Mouse (Mus musculus) small intestine, adult 2 months (tissue): ENCODE measurements around the gene Kif24. TPM values are rescaled to one million over a fixed set of nuclear protein-coding genes. Genes with fewer than 3 reads are reported as not detected.

Experiments
- H3K27ac ChIP-seq: fragments of 200-500 bp; 2 replicates; pipeline ENCODE4 v1.5.1; 2012; ENCODE audit warnings: low read depth, low read length, control low read depth, inconsistent platforms; ENCODE audit not compliant: insufficient read depth
- H3K27me3 ChIP-seq: fragments of 200-500 bp; 2 replicates; pipeline ENCODE4 v1.6.1; 2012; ENCODE audit warnings: mild to moderate bottlenecking, moderate library complexity, low read length, inconsistent platforms; ENCODE audit not compliant: control insufficient read depth, insufficient read depth
- H3K36me3 ChIP-seq: fragments of 200-500 bp; 2 replicates; pipeline ENCODE4 v1.6.1; 2012; ENCODE audit warnings: mild to moderate bottlenecking, low read length, control low read depth, inconsistent platforms; ENCODE audit not compliant: control insufficient read depth, insufficient read depth
- H3K4me1 ChIP-seq: fragments of 200-500 bp; 2 replicates; pipeline ENCODE4 v1.6.1; 2012; ENCODE audit warnings: low read length, inconsistent platforms, mixed read lengths; ENCODE audit not compliant: control insufficient read depth, insufficient read depth, insufficient read length
- H3K4me3 ChIP-seq: fragments of 200-500 bp; 2 replicates; pipeline ENCODE4 v1.5.1; 2012; ENCODE audit warnings: low read depth, mild to moderate bottlenecking, control low read depth, inconsistent platforms, low read length, moderate library complexity
- CTCF ChIP-seq: fragments of 200-500 bp; IDR thresholded peaks from 2 replicates; pipeline ENCODE4 v1.5.1; 2012; ENCODE audit warnings: low read depth, mild to moderate bottlenecking, control low read depth, inconsistent platforms, low read length, moderate library complexity, mixed read lengths; ENCODE audit not compliant: insufficient replicate concordance, insufficient read length; ENCODE audit errors: extremely low read depth
- POLR2A ChIP-seq: fragments of 200-500 bp; IDR thresholded peaks from 2 replicates; pipeline ENCODE4 v1.6.1; 2012; ENCODE audit warnings: low read depth, mild to moderate bottlenecking, control low read depth, inconsistent platforms, low read length, moderate library complexity
- WGBS: fragments of 180-500 bp; shearing (Covaris S2); methylation state at CpG from one replicate; pipeline ENCODE4 v1.1.7; 2018; 5-methylcytosine and 5-hydroxymethylcytosine counted together
- polyA plus RNA-seq: library from polyadenylated mRNA; depleted of rRNA; stranded (reverse); fragments of >200 nt; gene quantifications from 2 replicates; pipeline ENCODE4 v1.2.3, GENCODE M21; 2012

The Kif24 gene
- polyA plus RNA-seq, 1 experiment: 1.1 TPM

DNA sequence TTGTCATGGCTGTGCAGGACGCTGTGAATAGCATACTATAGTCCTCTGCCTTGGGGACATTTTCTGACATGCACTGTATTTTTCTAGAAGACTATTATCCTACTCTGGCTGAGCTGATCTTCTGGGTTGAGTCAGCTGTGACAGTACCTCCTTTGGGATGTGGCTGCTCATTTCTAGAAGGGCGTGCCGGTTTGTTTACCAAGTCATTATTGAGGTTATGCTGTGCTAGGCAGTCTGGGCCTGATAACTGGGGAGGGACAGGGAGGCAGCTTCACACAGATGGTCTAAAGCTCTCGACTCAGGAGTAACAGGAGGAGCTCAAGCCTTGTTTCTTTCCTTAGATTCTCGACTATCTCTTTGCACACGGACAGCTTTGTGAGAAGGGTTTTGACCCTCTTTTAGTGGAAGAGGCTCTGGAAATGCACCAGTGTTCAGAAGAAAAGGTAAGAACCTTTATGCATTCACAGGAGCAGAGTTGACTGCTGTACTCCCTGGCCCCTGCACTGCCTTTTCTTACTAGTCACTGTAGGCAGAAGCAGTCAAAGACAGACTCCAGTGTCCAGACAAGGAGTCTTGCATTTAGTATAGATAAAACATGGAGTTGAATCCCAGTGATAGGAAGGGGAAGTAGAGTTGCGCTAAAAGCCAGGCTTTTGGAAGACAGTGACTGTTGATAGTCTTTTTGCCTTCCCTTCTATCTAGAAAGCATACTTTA lies 76.8 kb downstream of the Kif24 start:
- 44% methylated on average over 7 of the region's 7 CpGs for WGBS
- H3K36me3 ChIP-seq: peaks cover 57% of the 10 kb centered on the region
- no peak overlapping the region for H3K4me3 ChIP-seq
- TF ChIP-seq CTCF: no peak
- no peak for TF ChIP-seq POLR2A
- H3K27me3 ChIP-seq: no peaks in the 10 kb centered on the region
- no peak overlapping the region for H3K27ac ChIP-seq
- no peaks in the 10 kb centered on the region for H3K4me1 ChIP-seq

DNA sequence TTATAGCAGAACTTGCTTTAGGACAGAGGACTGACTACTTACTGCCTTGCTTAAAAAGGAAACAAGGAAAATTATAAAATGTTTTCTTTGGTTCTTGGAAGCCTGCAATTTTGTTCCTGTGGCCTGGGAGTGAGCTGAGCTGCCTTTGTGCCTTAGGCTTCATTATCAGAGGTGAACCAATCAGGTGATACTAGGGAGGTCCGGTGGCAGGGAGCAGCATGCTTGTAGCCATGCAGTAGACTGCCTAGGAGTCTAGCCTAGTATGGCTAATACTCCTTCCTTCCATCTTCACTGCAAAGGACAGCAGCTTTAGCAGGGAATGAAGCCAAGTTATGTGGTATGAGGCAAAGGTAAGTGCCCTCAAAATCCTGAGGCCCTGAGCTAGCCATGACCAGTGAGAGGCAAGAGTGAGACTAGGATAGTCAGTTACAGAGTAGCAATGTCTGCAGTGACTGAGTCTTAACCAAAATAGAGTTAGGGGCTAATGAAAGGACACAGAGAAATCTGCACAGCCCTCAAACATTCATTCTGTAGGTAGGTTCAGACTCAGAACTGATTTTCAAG lies 78.2 kb downstream of the Kif24 start:
- TF ChIP-seq CTCF: no peak
- TF ChIP-seq POLR2A: no peak
- H3K36me3 ChIP-seq: peaks cover 54% of the 10 kb centered on the region
- 49% methylated on average over 1 of the region's 1 CpGs for WGBS

DNA sequence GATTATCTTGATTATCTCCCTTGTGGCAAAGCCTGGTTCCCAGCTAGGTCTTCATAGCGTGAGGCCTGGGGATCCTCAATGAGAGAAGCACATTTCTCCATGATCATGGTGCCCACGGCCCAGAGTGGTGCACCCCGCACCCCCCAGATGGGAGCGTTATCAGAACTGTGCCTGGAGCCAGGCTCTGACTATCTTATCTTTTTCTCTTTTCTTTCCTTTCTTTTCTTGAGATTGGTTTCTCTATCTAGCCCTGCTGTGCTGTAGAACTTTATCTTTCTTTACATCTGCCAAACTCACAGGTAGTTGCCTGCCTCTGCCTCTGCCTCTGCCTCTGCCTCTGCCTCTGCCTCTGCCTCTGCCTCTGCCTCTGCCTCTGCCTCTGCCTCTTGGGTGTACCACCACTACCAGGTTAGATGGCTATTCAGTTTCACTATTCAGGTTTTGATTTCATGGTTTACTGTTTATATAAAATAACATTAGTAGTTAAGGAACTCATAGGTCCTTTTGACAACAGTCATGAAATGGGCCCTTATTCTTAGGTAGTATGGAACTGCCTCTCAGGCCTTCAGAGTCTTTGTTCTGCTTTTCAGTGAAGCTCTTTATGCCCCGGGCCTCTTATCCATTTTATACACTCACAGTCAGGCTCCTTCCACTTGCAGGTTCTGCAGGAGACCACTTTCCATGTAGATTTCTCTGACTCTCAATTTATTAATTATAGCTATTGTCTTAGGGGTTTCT lies 83.3 kb downstream of the Kif24 start:
- no peaks in the 10 kb centered on the region for H3K4me1 ChIP-seq
- H3K36me3 ChIP-seq: peaks cover 50% of the 10 kb centered on the region
- WGBS: 93% methylated on average over 5 of the region's 5 CpGs
- no peaks in the 10 kb centered on the region for H3K27me3 ChIP-seq
- H3K4me3 ChIP-seq: no peak overlapping the region
- no peak for TF ChIP-seq CTCF
- TF ChIP-seq POLR2A: no peak
- H3K27ac ChIP-seq: no peak overlapping the region

More for the DNA sequence above, 78.2 kb downstream of the Kif24 start:
- H3K4me3 ChIP-seq: no peak overlapping the region
- no peaks in the 10 kb centered on the region for H3K4me1 ChIP-seq
- no peak overlapping the region for H3K27ac ChIP-seq
- no peaks in the 10 kb centered on the region for H3K27me3 ChIP-seq

DNA sequence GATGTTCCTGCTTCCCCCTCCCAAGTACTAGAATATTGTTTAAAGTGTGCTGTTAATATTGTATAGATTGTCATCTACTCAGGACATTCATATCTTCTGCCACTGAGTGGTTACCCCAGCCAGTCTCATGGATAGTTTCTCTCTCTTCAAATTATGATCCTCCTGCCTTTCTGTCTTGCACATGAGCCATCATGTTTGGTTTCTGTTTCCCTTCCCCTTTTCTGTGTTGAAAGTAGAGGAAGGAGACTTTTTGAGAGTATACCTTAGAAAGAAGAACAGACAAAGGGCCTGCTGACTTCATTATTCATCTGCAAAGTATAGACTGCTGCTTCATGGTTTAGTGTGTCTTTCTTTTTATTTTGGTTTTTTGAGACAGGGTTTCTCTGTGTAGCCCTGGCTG lies 87.1 kb downstream of the Kif24 start:
- H3K4me1 ChIP-seq: no peaks in the 10 kb centered on the region

DNA sequence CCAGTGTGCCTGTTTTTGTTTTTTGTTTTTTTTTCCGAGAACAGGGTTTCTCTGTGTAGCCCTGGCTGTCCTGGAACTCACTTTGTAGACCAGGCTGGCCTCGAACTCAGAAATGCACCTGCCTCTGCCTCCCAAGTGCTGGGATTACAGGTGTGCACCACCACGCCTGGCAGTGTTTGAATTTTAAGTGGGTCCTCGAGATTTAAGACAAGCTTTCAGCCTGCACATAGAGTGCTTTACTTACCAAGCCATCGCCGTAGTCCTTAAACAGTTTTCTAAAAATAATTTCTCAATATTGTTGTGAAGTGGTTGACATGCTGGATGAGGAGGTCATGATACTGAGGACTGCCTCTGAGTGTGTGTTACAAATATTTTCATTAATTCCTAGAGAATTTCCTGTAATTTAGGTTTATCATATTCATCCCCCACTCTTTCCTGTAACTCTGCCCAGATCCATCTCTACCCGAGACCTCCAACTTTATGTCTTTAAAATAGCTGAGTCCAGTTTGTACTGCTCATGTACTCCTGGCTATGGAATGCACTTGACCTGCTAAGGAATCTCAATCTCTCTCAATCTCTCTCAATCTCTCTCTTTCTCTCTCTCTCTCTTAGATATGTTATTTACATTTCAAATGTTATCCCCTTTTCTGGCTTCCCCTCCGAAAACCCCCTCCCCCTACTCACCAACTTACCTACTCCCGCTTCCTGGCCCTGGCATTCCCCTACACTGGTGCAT lies 94.8 kb downstream of the Kif24 start:
- no peak for TF ChIP-seq POLR2A
- TF ChIP-seq CTCF: no peak
- WGBS: 90% methylated on average over 9 of the region's 9 CpGs
- Histone ChIP-seq H3K36me3 (peaks cover 37% of the 10 kb centered on the region), H3K27ac (no peak overlapping the region), H3K4me3 (no peak overlapping the region), H3K4me1 (no peaks in the 10 kb centered on the region), H3K27me3 (no peaks in the 10 kb centered on the region)

More for the DNA sequence above, 87.1 kb downstream of the Kif24 start:
- H3K36me3 ChIP-seq: peaks cover 53% of the 10 kb centered on the region
- TF ChIP-seq CTCF (no peak), POLR2A (no peak)
- no peak overlapping the region for H3K4me3 ChIP-seq
- no peaks in the 10 kb centered on the region for H3K27me3 ChIP-seq
- H3K27ac ChIP-seq: no peak overlapping the region

DNA sequence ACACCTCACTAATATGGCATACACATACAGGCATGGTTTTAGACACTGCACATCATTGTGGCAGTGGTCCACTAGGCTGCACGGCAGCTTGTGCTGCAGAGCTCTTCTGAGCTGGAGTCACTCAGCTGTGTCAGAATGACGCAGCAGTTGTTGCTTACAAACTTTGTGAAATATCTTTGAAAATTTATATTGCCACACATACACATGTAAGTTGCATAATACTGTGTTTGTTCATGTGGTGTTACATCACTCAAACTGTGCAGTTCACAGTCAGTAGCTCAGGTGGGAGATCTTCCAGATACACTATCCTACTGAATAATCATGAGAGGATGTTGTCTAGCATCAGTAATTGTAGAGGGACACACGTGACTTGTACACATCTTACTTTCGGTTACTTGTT lies 96.5 kb downstream of the Kif24 start:
- 75% methylated on average over 4 of the region's 4 CpGs for WGBS
- no peaks in the 10 kb centered on the region for H3K27me3 ChIP-seq

DNA sequence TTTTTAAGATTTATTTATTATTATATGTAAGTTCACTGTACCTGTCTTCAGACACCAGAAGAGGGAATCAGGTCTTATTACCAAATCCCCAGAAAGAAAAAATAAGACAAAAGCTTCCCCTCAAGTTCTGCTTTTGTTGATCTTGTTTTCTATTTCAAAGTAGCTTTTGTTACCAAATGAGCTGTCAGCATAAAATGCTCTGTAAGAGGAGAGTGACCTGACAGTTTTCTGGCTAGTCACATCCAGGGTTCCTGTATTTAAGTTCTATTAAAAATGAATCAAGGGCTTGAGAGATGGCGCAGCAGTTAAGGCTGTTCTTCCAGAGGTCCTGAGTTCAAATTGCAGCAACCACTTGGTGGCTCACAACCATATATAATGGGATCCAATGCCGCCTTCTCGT lies 103.6 kb downstream of the Kif24 start:
- no peak overlapping the region for H3K27ac ChIP-seq
- H3K4me1 ChIP-seq: no peaks in the 10 kb centered on the region
- WGBS: 95% methylated on average over 3 of the region's 3 CpGs
- no peak overlapping the region for H3K4me3 ChIP-seq
- no peak for TF ChIP-seq POLR2A
- no peak for TF ChIP-seq CTCF
- peaks cover 6% of the 10 kb centered on the region for H3K36me3 ChIP-seq
- H3K27me3 ChIP-seq: no peaks in the 10 kb centered on the region

More for the DNA sequence above, 96.5 kb downstream of the Kif24 start:
- Histone ChIP-seq H3K27ac (no peak overlapping the region), H3K4me3 (no peak overlapping the region), H3K4me1 (no peaks in the 10 kb centered on the region), H3K36me3 (peaks cover 30% of the 10 kb centered on the region)
- TF ChIP-seq POLR2A (no peak), CTCF (no peak)
